Mouse (Mus musculus): ENCODE results near the gene Mxd3. TPM values are rescaled to one million over a fixed set of nuclear protein-coding genes. Genes with fewer than 3 reads are reported as not detected.

Mxd3 gene
- polyA plus RNA-seq, 1 experiment from 2014 or later, result 15.6 TPM

DNA sequence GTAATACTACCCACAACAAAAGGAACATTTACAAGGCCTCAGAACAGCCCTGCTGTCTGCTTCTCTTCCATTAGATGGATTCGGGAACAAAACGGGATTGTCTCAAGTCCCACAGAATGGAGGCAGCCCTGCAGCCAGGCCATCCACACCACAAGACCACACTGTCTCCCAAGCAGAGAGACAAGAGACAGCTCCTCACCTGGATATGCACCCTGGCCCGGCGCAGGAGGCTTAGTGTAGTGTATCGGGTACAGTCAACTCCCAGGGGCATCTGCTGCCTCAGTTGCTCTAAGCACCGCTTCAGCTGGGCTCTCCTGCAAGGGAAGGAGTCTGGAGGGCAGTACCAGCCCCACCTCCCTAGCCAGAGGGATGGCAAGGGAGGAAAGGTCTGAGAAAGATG is 1.5 kb downstream of the Mxd3 start:
- ATAC-seq (replicated peaks; ENCODE audit: low FRiP score) (no peak), DNase-seq (ENCODE audit: low spot score) (no peak)
- Histone ChIP-seq H3K9me3 (ENCODE audit: control insufficient read depth, low read length) (no peaks in the 10 kb centered on the region), H3K4me2 (peak overlapping the region; percentile 89), H3K27ac (ENCODE audit: low read depth, low read length) (no peak overlapping the region), H3K4me1 (replicated peaks; ENCODE audit: control insufficient read depth, insufficient read depth, low read length) (peaks cover 23% of the 10 kb centered on the region), H3K9ac (ENCODE audit: low read depth, low read length) (peak overlapping the region; percentile 77), H3K36me3 (ENCODE audit: control insufficient read depth, insufficient read depth, low read length) (peaks cover 26% of the 10 kb centered on the region), H3K4me3 (ENCODE audit: low read depth, low read length) (peak overlapping the region; percentile 71), H3K27me3 (replicated peaks; ENCODE audit: control insufficient read depth, insufficient read depth, low read length) (no peaks in the 10 kb centered on the region)
- 82% methylated on average over 6 of the region's 6 CpGs for WGBS

DNA sequence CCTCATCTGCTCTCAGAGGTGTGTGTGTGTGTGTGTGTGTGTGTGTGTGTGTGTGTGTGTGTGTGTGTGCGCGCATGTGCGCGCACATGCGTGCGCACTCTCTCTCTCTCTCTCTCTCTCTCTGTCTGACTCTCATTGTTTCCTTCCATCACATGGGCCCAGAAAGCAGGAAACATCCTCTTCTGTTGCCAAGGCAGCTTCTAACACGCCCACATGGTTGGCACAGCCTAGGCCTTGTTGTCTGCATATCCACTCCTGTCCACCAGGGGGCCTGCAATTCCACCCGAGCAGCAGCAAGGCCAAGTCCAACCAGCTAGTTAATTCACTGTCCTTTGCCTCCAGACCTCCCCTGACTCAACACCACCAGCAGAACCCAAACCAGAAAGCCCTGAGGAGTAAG is 2.0 kb downstream of the Mxd3 start:
- peaks cover 29% of the 10 kb centered on the region for H3K36me3 ChIP-seq (ENCODE audit: control insufficient read depth, insufficient read depth, low read length)
- peaks cover 28% of the 10 kb centered on the region for H3K4me1 ChIP-seq (replicated peaks; ENCODE audit: control insufficient read depth, insufficient read depth, low read length)

GRCm38 (mm10) chr13:55327169-55327568 is 2.5 kb downstream of the Mxd3 start:
- no peak overlapping the region for H3K27ac ChIP-seq (ENCODE audit: low read depth, low read length)
- H3K36me3 ChIP-seq (ENCODE audit: control insufficient read depth, insufficient read depth, low read length), result peaks cover 29% of the 10 kb centered on the region
- H3K9me3 ChIP-seq (ENCODE audit: control insufficient read depth, low read length), result no peaks in the 10 kb centered on the region
- H3K27me3 ChIP-seq (replicated peaks; ENCODE audit: control insufficient read depth, insufficient read depth, low read length), result no peaks in the 10 kb centered on the region
- 59% methylated on average over 4 of the region's 4 CpGs for WGBS
- no peak overlapping the region for H3K9ac ChIP-seq (ENCODE audit: low read depth, low read length)
- peaks cover 28% of the 10 kb centered on the region for H3K4me1 ChIP-seq (replicated peaks; ENCODE audit: control insufficient read depth, insufficient read depth, low read length)
- DNase-seq (ENCODE audit: low spot score), result no peak
- H3K4me2 ChIP-seq, result peak overlapping the region; percentile 7; the same call in 1 of the 2 replicates
- no peak for ATAC-seq (replicated peaks; ENCODE audit: low FRiP score)
- H3K4me3 ChIP-seq (ENCODE audit: low read depth, low read length), result no peak overlapping the region

More for the DNA sequence above, 2.0 kb downstream of the Mxd3 start:
- Histone ChIP-seq H3K27ac (ENCODE audit: low read depth, low read length) (no peak overlapping the region), H3K27me3 (replicated peaks; ENCODE audit: control insufficient read depth, insufficient read depth, low read length) (no peaks in the 10 kb centered on the region), H3K9ac (ENCODE audit: low read depth, low read length) (peak overlapping the region; percentile 77; the same call in 1 of the 2 replicates), H3K9me3 (ENCODE audit: control insufficient read depth, low read length) (no peaks in the 10 kb centered on the region), H3K4me3 (ENCODE audit: low read depth, low read length) (peak overlapping the region; percentile 71; the same call in 1 of the 2 replicates), H3K4me2 (peak overlapping the region; percentile 89)
- DNase-seq (ENCODE audit: low spot score) (peak; percentile 78), ATAC-seq (replicated peaks; ENCODE audit: low FRiP score) (no peak)
- 49% methylated on average over 8 of the region's 8 CpGs for WGBS

DNA sequence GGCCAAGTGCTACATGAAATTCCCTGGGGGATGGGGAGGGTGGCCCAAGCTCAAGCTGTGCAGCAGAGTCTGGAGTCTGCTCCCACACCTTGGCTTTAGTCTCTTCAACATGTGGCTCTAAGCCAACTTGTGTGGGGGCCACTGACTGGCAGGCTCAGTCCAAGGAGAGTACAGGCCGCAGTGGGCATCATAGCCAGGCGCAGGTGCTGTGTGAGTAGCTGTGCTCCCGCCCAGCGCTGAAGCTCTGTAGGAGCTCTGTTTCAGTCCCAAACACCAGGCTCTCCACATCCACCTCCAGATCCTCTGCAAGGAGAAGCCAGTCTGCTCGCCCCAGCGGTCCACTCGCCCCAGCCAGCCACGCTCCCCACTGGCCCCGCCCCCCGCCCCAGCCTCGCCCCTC is 4.0 kb downstream of the Mxd3 start:
- H3K9ac ChIP-seq (ENCODE audit: low read depth, low read length), result no peak overlapping the region
- peaks cover 29% of the 10 kb centered on the region for H3K36me3 ChIP-seq (ENCODE audit: control insufficient read depth, insufficient read depth, low read length)
- H3K27ac ChIP-seq (ENCODE audit: low read depth, low read length), result no peak overlapping the region
- H3K4me1 ChIP-seq (replicated peaks; ENCODE audit: control insufficient read depth, insufficient read depth, low read length), result peaks cover 29% of the 10 kb centered on the region
- no peak overlapping the region for H3K4me3 ChIP-seq (ENCODE audit: low read depth, low read length)
- no peaks in the 10 kb centered on the region for H3K9me3 ChIP-seq (ENCODE audit: control insufficient read depth, low read length)
- no peak for DNase-seq (ENCODE audit: low spot score)
- ATAC-seq (replicated peaks; ENCODE audit: low FRiP score), result no peak
- H3K27me3 ChIP-seq (replicated peaks; ENCODE audit: control insufficient read depth, insufficient read depth, low read length), result no peaks in the 10 kb centered on the region
- H3K4me2 ChIP-seq, result no peak overlapping the region
- 82% methylated on average over 11 of the region's 11 CpGs for WGBS

GRCm38 (mm10) chr13:55322130-55322825 is 7.3 kb downstream of the Mxd3 start:
- H3K36me3 ChIP-seq (ENCODE audit: control insufficient read depth, insufficient read depth, low read length), result peaks cover 40% of the 10 kb centered on the region
- no peak for DNase-seq (ENCODE audit: low spot score)
- no peaks in the 10 kb centered on the region for H3K27me3 ChIP-seq (replicated peaks; ENCODE audit: control insufficient read depth, insufficient read depth, low read length)
- peak overlapping the region; percentile 97 for H3K9ac ChIP-seq (ENCODE audit: low read depth, low read length)
- ATAC-seq (replicated peaks; ENCODE audit: low FRiP score), result peak; percentile 19; the same call in 1 of the 2 replicates
- peak overlapping the region; percentile 99 for H3K4me2 ChIP-seq
- H3K27ac ChIP-seq (ENCODE audit: low read depth, low read length), result peak overlapping the region; percentile 72
- H3K4me1 ChIP-seq (replicated peaks; ENCODE audit: control insufficient read depth, insufficient read depth, low read length), result peaks cover 18% of the 10 kb centered on the region
- H3K4me3 ChIP-seq (ENCODE audit: low read depth, low read length), result peak overlapping the region; percentile 94
- WGBS, result 1% methylated on average over 31 of the region's 31 CpGs
- H3K9me3 ChIP-seq (ENCODE audit: control insufficient read depth, low read length), result no peaks in the 10 kb centered on the region

DNA sequence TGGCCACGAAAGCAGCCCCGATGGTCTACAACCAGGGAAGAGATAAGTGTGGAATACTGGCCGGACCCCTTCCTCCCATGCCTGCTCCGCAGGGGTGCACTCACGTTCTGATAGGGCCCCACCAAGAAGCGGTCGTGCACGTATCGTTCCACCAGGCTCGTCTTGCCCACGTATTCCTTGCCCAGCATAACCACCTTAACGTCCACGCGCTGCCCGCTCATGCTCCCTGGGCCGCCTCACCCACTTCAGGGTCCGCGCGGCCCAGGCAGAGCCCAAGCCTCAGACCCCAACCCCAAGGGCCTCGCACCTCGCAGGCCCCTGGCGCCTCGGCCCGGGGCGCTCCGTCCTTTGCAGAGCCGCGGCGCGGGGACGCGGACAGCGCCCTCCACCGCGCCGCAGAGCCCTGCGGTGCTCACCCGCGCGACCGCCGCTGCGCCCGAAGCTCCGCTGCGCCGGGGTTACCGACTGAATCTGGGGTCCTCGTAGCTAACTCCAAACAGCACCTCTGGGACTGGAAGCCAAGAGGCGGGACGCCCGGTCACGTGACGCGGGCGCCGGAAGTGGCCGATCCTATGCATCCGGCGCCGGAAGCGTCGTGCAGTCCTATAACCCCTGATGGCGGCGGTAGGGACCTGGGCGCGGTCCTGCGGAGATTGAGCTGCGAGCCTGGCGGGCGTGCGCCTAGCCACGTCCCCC is 8.0 kb downstream of the Mxd3 start, which contains the start of gene Rab24:
Gene Rab24, minus strand, starts transcription at position 513 of the 696 bp plus-strand sequence.
- Histone ChIP-seq H3K9me3 (ENCODE audit: control insufficient read depth, low read length) (no peaks in the 10 kb centered on the region), H3K27ac (ENCODE audit: low read depth, low read length) (peak within 1 kb of the TSS; percentile 72), H3K4me3 (ENCODE audit: low read depth, low read length) (peak within 1 kb of the TSS; percentile 94), H3K9ac (ENCODE audit: low read depth, low read length) (peak within 1 kb of the TSS; percentile 97), H3K4me2 (peak within 1 kb of the TSS; percentile 99), H3K27me3 (replicated peaks; ENCODE audit: control insufficient read depth, insufficient read depth, low read length) (no peaks in the 10 kb centered on the region), H3K36me3 (ENCODE audit: control insufficient read depth, insufficient read depth, low read length) (peaks cover 40% of the 10 kb centered on the region), H3K4me1 (replicated peaks; ENCODE audit: control insufficient read depth, insufficient read depth, low read length) (peaks cover 18% of the 10 kb centered on the region)
- WGBS, result under 1% methylated on average over 72 of the region's 73 CpGs
- ATAC-seq (replicated peaks; ENCODE audit: low FRiP score) (peak; percentile 93), DNase-seq (ENCODE audit: low spot score) (peak; percentile 86)

GRCm38 (mm10) chr13:55319931-55320533 is 9.6 kb downstream of the Mxd3 start, which contains the start of gene Prelid1:
Prelid1 (plus strand) TSS chr13:55320500.
- Histone ChIP-seq H3K27ac (ENCODE audit: low read depth, low read length) (peak within 1 kb of the TSS; percentile 72), H3K9me3 (ENCODE audit: control insufficient read depth, low read length) (no peaks in the 10 kb centered on the region), H3K4me2 (peak within 1 kb of the TSS; percentile 99), H3K4me1 (replicated peaks; ENCODE audit: control insufficient read depth, insufficient read depth, low read length) (peaks cover 18% of the 10 kb centered on the region), H3K36me3 (ENCODE audit: control insufficient read depth, insufficient read depth, low read length) (peaks cover 31% of the 10 kb centered on the region), H3K4me3 (ENCODE audit: low read depth, low read length) (peak within 1 kb of the TSS; percentile 94), H3K27me3 (replicated peaks; ENCODE audit: control insufficient read depth, insufficient read depth, low read length) (no peaks in the 10 kb centered on the region), H3K9ac (ENCODE audit: low read depth, low read length) (peak within 1 kb of the TSS; percentile 97)
- DNase-seq (ENCODE audit: low spot score) (no peak), ATAC-seq (replicated peaks; ENCODE audit: low FRiP score) (no peak)
- 79% methylated on average over 4 of the region's 4 CpGs for WGBS

- H3K36me3 ChIP-seq (ENCODE audit: control insufficient read depth, insufficient read depth, low read length), result peaks cover 25% of the 10 kb centered on the region
- H3K9ac ChIP-seq (ENCODE audit: low read depth, low read length), result no peak overlapping the region
- H3K9me3 ChIP-seq (ENCODE audit: control insufficient read depth, low read length), result no peaks in the 10 kb centered on the region
- DNase-seq (ENCODE audit: low spot score) (no peak), ATAC-seq (replicated peaks; ENCODE audit: low FRiP score) (no peak)
- WGBS, result 81% methylated on average over 3 of the region's 3 CpGs
- H3K4me3 ChIP-seq (ENCODE audit: low read depth, low read length), result no peak overlapping the region
- no peak overlapping the region for H3K27ac ChIP-seq (ENCODE audit: low read depth, low read length)
- peaks cover 13% of the 10 kb centered on the region for H3K4me1 ChIP-seq (replicated peaks; ENCODE audit: control insufficient read depth, insufficient read depth, low read length)
- no peak overlapping the region for H3K4me2 ChIP-seq
- H3K27me3 ChIP-seq (replicated peaks; ENCODE audit: control insufficient read depth, insufficient read depth, low read length), result no peaks in the 10 kb centered on the region
Observed at GRCm38 (mm10) chr13:55318351-55318750, 11.3 kb downstream of the Mxd3 start.
